Mouse (Mus musculus) midbrain, postnatal 0 days (tissue): ENCODE results near the gene Iqcd. TPM values are rescaled to one million over a fixed set of nuclear protein-coding genes. Genes with fewer than 3 reads are reported as not detected.

Source experiments
- ATAC-seq: fragments of 200-750 bp; cut with Nextera tagmentation; 2 replicates; pipeline ENCODE4 v1.8.0; 2017; ENCODE audit warnings: moderate number of reproducible peaks, mild to moderate bottlenecking, moderate TSS enrichment, moderate library complexity; ENCODE audit not compliant: low FRiP score
- DNase-seq: peaks from one replicate; pipeline ENCODE4 v3.0.0-alpha.2; 2015; ENCODE audit warnings: low spot score
- H3K27ac ChIP-seq: fragments of 300-500 bp; sonication (generic); 2 replicates; pipeline ENCODE4 v1.5.1; 2014; ENCODE audit warnings: low read depth, mild to moderate bottlenecking, low read length, mixed read lengths
- H3K27me3 ChIP-seq: fragments of 300-500 bp; sonication (generic); 2 replicates; pipeline ENCODE4 v1.6.1; 2014; ENCODE audit warnings: low read length, control low read depth, mixed read lengths; ENCODE audit not compliant: insufficient read depth
- H3K36me3 ChIP-seq: fragments of 300-500 bp; sonication (generic); 2 replicates; pipeline ENCODE4 v1.6.1; 2014; ENCODE audit warnings: low read length, control low read depth, mixed read lengths; ENCODE audit not compliant: insufficient read depth
- H3K4me1 ChIP-seq: fragments of 300-500 bp; sonication (generic); 2 replicates; pipeline ENCODE4 v1.6.1; 2014; ENCODE audit warnings: mild to moderate bottlenecking, control low read depth, antibody characterized with exemption, low read length, mixed read lengths; ENCODE audit not compliant: insufficient read depth
- H3K4me2 ChIP-seq: fragments of 300-500 bp; sonication (generic); 2 replicates; pipeline ENCODE4 v1.6.1; 2014; ENCODE audit warnings: low read depth, mild to moderate bottlenecking, low read length, mixed read lengths; ENCODE audit not compliant: poor library complexity, severe bottlenecking
- H3K4me3 ChIP-seq: fragments of 300-500 bp; sonication (generic); 2 replicates; pipeline ENCODE4 v1.5.1; 2014; ENCODE audit warnings: low read depth, mild to moderate bottlenecking, low read length, moderate library complexity
- H3K9ac ChIP-seq: fragments of 300-500 bp; sonication (generic); replicated peaks from 2 replicates; pipeline ENCODE4 v1.6.1; 2014; ENCODE audit warnings: mild to moderate bottlenecking, low read length, moderate library complexity, mixed read lengths; ENCODE audit not compliant: poor library complexity, severe bottlenecking
- H3K9me3 ChIP-seq: fragments of 300-500 bp; sonication (generic); 2 replicates; pipeline ENCODE4 v1.6.1; 2016; ENCODE audit warnings: low read length, control low read depth
- CTCF ChIP-seq: IDR thresholded peaks from 2 replicates; pipeline ENCODE4 v1.5.1; 2016; ENCODE audit warnings: antibody characterized with exemption, mild to moderate bottlenecking
- WGBS: fragments of 180-500 bp; shearing (Covaris S2); extraction: QIAGEN DNeasy Blood & Tissue Kit; methylation state at CpG from one replicate; pipeline ENCODE4 v1.1.7; 2014; 5-methylcytosine and 5-hydroxymethylcytosine counted together
- polyA plus RNA-seq: library from polyadenylated mRNA; unstranded; fragments of >200 nt; fragmentation: Nextera tagmentation; extraction: Ambion mirVana; gene quantifications from 2 replicates; pipeline ENCODE4 v1.2.1, GENCODE M21; 2015
- total RNA-seq: library from RNA; depleted of rRNA; stranded (reverse); fragments of >200 nt; gene quantifications from 2 replicates; pipeline ENCODE4 v1.2.3, GENCODE M21; 2014

Gene Iqcd
- total and polyA plus RNA-seq, 2 experiments from 2014 or later, result 1.3 to 1.5 TPM

- H3K9me3 ChIP-seq, result no peaks in the 10 kb centered on the region
- no peak overlapping the region for H3K4me2 ChIP-seq
- ATAC-seq (no peak), DNase-seq (no peak)
- no peak overlapping the region for H3K9ac ChIP-seq
- H3K4me1 ChIP-seq, result no peaks in the 10 kb centered on the region
- no peak overlapping the region for H3K27ac ChIP-seq
- no peaks in the 10 kb centered on the region for H3K27me3 ChIP-seq
- H3K4me3 ChIP-seq, result no peak overlapping the region
- H3K36me3 ChIP-seq, result peaks cover 39% of the 10 kb centered on the region
- TF ChIP-seq CTCF, result no peak
- WGBS, result 90% methylated on average over 12 of the region's 12 CpGs
Observed at GRCm38 (mm10) chr5:120618778-120619177, 30.0 kb downstream of the Iqcd start.

DNA sequence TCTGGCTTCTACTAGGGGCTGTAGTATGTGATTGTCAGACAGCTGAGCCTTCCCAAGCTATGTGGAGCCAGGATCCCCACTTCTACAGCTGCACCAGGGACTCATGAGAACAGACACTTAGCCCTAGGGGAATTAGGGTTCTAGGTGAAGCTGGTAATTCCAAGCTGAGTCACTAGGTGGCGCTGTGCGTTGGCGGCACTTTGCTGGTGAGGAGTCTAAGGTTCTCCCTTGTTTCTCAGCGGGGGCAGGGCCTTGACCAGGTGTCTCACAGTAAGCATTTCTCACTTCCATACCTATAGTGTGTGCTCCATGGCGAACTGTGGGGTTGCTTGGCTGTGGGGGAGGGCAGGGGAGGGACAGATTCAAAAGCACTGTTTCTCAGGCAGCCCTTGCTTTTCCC is 30.4 kb downstream of the Iqcd start:
- peak; percentile 86 for TF ChIP-seq CTCF
- H3K4me1 ChIP-seq, result no peaks in the 10 kb centered on the region
- ATAC-seq (no peak), DNase-seq (peak; percentile 56)
- peaks cover 42% of the 10 kb centered on the region for H3K36me3 ChIP-seq
- no peak overlapping the region for H3K4me2 ChIP-seq
- H3K4me3 ChIP-seq, result no peak overlapping the region
- H3K27ac ChIP-seq, result no peak overlapping the region
- no peaks in the 10 kb centered on the region for H3K27me3 ChIP-seq
- no peaks in the 10 kb centered on the region for H3K9me3 ChIP-seq
- WGBS, result 14% methylated on average over 5 of the region's 5 CpGs
- H3K9ac ChIP-seq, result no peak overlapping the region

GRCm38 (mm10) chr5:120620375-120621077 is 31.7 kb downstream of the Iqcd start:
- no peaks in the 10 kb centered on the region for H3K27me3 ChIP-seq
- peaks cover 55% of the 10 kb centered on the region for H3K36me3 ChIP-seq
- no peaks in the 10 kb centered on the region for H3K4me1 ChIP-seq
- DNase-seq (peak; percentile 78), ATAC-seq (peak; percentile 29)
- H3K9ac ChIP-seq, result no peak overlapping the region
- no peak overlapping the region for H3K4me3 ChIP-seq
- H3K27ac ChIP-seq, result no peak overlapping the region
- WGBS, result 71% methylated on average over 18 of the region's 18 CpGs
- TF ChIP-seq CTCF, result peak; percentile 99
- H3K4me2 ChIP-seq, result no peak overlapping the region
- no peaks in the 10 kb centered on the region for H3K9me3 ChIP-seq

DNA sequence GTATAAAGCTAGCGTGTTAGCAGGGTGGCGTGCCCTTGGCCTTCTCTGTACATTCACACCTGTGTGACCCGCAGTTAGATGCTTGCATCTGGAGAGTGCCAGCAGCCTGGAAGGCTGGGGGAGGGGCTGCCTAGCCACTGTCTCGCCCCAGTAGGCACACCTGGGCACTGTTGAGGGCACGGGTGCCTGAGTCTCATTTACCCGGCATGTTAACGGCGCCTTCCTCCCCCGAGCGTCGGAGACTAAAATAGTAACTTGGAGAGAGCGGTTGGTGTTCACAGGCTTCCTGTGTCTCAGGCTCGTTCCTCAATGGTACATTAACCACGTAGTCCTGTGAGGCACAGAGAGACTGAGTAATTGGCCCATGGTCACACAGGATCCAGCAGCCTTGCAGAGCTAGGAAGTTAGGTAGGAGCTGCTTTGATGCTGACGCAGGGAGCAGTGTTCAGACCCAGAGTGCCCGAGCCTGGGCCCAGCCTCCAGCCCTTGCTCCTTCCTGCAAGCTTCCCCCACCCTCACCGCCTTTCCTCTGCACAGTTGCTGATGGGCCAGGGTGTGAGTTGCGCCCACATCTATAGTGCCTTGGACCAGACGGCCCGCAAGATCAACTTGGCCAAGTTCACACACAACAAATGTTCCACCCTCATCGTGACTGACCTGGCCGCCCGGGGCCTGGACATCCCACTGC is 32.4 kb downstream of the Iqcd start:
- peak; percentile 18; the same call in 1 of the 2 replicates for ATAC-seq
- peaks cover 60% of the 10 kb centered on the region for H3K36me3 ChIP-seq

DNA sequence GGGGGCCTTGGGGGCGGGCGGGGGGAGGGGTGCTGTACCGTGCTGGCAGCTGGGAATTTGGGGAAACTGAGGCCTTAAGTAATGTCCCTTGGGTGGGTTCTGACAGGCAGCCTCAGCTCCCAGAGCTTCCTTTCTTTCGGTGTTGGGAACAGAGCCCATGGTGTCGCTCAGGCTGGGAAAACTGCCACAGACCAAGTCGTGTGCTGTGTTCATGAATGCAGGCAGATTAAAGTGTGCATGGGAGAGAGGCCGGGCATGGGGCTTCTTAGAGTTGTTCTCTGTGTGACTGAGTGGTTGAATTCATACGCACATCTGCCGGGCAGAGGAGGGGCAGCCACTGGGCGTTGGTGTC is 33.0 kb downstream of the Iqcd start:
- DNase-seq, result peak; percentile 47
- Histone ChIP-seq H3K9ac (no peak overlapping the region), H3K36me3 (peaks cover 60% of the 10 kb centered on the region), H3K4me2 (no peak overlapping the region), H3K27me3 (no peaks in the 10 kb centered on the region), H3K9me3 (no peaks in the 10 kb centered on the region), H3K4me3 (no peak overlapping the region), H3K4me1 (no peaks in the 10 kb centered on the region), H3K27ac (no peak overlapping the region)
- no peak for TF ChIP-seq CTCF
- WGBS, result 78% methylated on average over 10 of the region's 10 CpGs
- ATAC-seq, result no peak

More for the DNA sequence above, 32.4 kb downstream of the Iqcd start:
- Histone ChIP-seq H3K27ac (no peak overlapping the region), H3K4me2 (no peak overlapping the region), H3K4me3 (no peak overlapping the region), H3K27me3 (no peaks in the 10 kb centered on the region), H3K9me3 (no peaks in the 10 kb centered on the region), H3K4me1 (no peaks in the 10 kb centered on the region), H3K9ac (no peak overlapping the region)
- TF ChIP-seq CTCF, result no peak
- DNase-seq, result no peak
- 90% methylated on average over 23 of the region's 23 CpGs for WGBS

- DNase-seq, result peak; percentile 27
- peaks cover 60% of the 10 kb centered on the region for H3K36me3 ChIP-seq
Observed at GRCm38 (mm10) chr5:120622198-120622851, 33.5 kb downstream of the Iqcd start.

More at GRCm38 (mm10) chr5:120622198-120622851, 33.5 kb downstream of the Iqcd start:
- Histone ChIP-seq H3K4me1 (no peaks in the 10 kb centered on the region), H3K27me3 (no peaks in the 10 kb centered on the region), H3K27ac (no peak overlapping the region), H3K4me3 (no peak overlapping the region), H3K9me3 (no peaks in the 10 kb centered on the region), H3K9ac (no peak overlapping the region), H3K4me2 (no peak overlapping the region)
- 72% methylated on average over 5 of the region's 5 CpGs for WGBS
- no peak for TF ChIP-seq CTCF
- ATAC-seq, result no peak
